Mouse (Mus musculus): ENCODE data around the gene Rdh12. TPM values are rescaled to one million over a fixed set of nuclear protein-coding genes. Genes with fewer than 3 reads are reported as not detected.
A peak's percentile ranks its signal among the peaks of the same experiment; 100 is the strongest.

Rdh12 gene
- polyA plus RNA-seq, 1 experiment from 2014 or later, result 2.0 TPM

GRCm38 (mm10) chr12:79235485-79236080, 26.9 kb downstream of the Rdh12 start:
- Histone ChIP-seq H3K36me3 (ENCODE audit: control insufficient read depth, insufficient read depth) (peaks cover 7% of the 10 kb centered on the region), H3K27me3 (ENCODE audit: control insufficient read depth, insufficient read depth, low read depth, low read length) (no peaks in the 10 kb centered on the region), H3K27ac (ENCODE audit: low read length) (no peak overlapping the region), H3K9me3 (replicated peaks; ENCODE audit: control insufficient read depth, low read length) (no peaks in the 10 kb centered on the region), H3K4me3 (ENCODE audit: low read depth, low read length) (no peak overlapping the region), H3K4me1 (ENCODE audit: control insufficient read depth, low read depth, low read length) (no peaks in the 10 kb centered on the region), H3K4me2 (ENCODE audit: low read depth, low read length) (no peak overlapping the region), H3K9ac (ENCODE audit: low read depth, low read length) (no peak overlapping the region)
- ATAC-seq (ENCODE audit: low read depth), result no peak
- 75% methylated on average over 11 of the region's 11 CpGs for WGBS (ENCODE audit: insufficient replicate concordance)

GRCm38 (mm10) chr12:79241985-79242384, 33.3 kb downstream of the Rdh12 start:
- ATAC-seq (ENCODE audit: low read depth), result peak; percentile 69

GRCm38 (mm10) chr12:79242921-79243320, 34.2 kb downstream of the Rdh12 start:
- H3K4me1 ChIP-seq (ENCODE audit: control insufficient read depth, low read depth, low read length), result no peaks in the 10 kb centered on the region
- no peak overlapping the region for H3K9ac ChIP-seq (ENCODE audit: low read depth, low read length)
- H3K9me3 ChIP-seq (replicated peaks; ENCODE audit: control insufficient read depth, low read length), result no peaks in the 10 kb centered on the region
- peaks cover 20% of the 10 kb centered on the region for H3K36me3 ChIP-seq (ENCODE audit: control insufficient read depth, insufficient read depth)
- no peak overlapping the region for H3K27ac ChIP-seq (ENCODE audit: low read length)
- H3K27me3 ChIP-seq (ENCODE audit: control insufficient read depth, insufficient read depth, low read depth, low read length), result no peaks in the 10 kb centered on the region
- no peak overlapping the region for H3K4me3 ChIP-seq (ENCODE audit: low read depth, low read length)
- 67% methylated on average over 6 of the region's 6 CpGs for WGBS (ENCODE audit: insufficient replicate concordance)
- no peak for ATAC-seq (ENCODE audit: low read depth)
- H3K4me2 ChIP-seq (ENCODE audit: low read depth, low read length), result no peak overlapping the region

More at GRCm38 (mm10) chr12:79241985-79242384, 33.3 kb downstream of the Rdh12 start:
- 73% methylated on average over 2 of the region's 2 CpGs for WGBS (ENCODE audit: insufficient replicate concordance)
- H3K4me3 ChIP-seq (ENCODE audit: low read depth, low read length), result no peak overlapping the region
- H3K9ac ChIP-seq (ENCODE audit: low read depth, low read length), result no peak overlapping the region
- H3K4me2 ChIP-seq (ENCODE audit: low read depth, low read length), result no peak overlapping the region
- H3K27ac ChIP-seq (ENCODE audit: low read length), result no peak overlapping the region
- H3K36me3 ChIP-seq (ENCODE audit: control insufficient read depth, insufficient read depth), result peaks cover 16% of the 10 kb centered on the region
- no peaks in the 10 kb centered on the region for H3K9me3 ChIP-seq (replicated peaks; ENCODE audit: control insufficient read depth, low read length)
- H3K27me3 ChIP-seq (ENCODE audit: control insufficient read depth, insufficient read depth, low read depth, low read length), result no peaks in the 10 kb centered on the region
- no peaks in the 10 kb centered on the region for H3K4me1 ChIP-seq (ENCODE audit: control insufficient read depth, low read depth, low read length)

- H3K27ac ChIP-seq (ENCODE audit: low read length), result no peak overlapping the region
- no peaks in the 10 kb centered on the region for H3K9me3 ChIP-seq (replicated peaks; ENCODE audit: control insufficient read depth, low read length)
- peaks cover 17% of the 10 kb centered on the region for H3K36me3 ChIP-seq (ENCODE audit: control insufficient read depth, insufficient read depth)
- no peak overlapping the region for H3K4me3 ChIP-seq (ENCODE audit: low read depth, low read length)
- WGBS (ENCODE audit: insufficient replicate concordance), result 70% methylated on average over 3 of the region's 3 CpGs
- no peak for ATAC-seq (ENCODE audit: low read depth)
- H3K4me2 ChIP-seq (ENCODE audit: low read depth, low read length), result no peak overlapping the region
- no peaks in the 10 kb centered on the region for H3K4me1 ChIP-seq (ENCODE audit: control insufficient read depth, low read depth, low read length)
- H3K27me3 ChIP-seq (ENCODE audit: control insufficient read depth, insufficient read depth, low read depth, low read length), result no peaks in the 10 kb centered on the region
- H3K9ac ChIP-seq (ENCODE audit: low read depth, low read length), result no peak overlapping the region
Measured at GRCm38 (mm10) chr12:79248110-79248509, 39.4 kb downstream of the Rdh12 start.

- Histone ChIP-seq H3K9ac (ENCODE audit: low read depth, low read length) (no peak overlapping the region), H3K4me1 (ENCODE audit: control insufficient read depth, low read depth, low read length) (no peaks in the 10 kb centered on the region), H3K4me2 (ENCODE audit: low read depth, low read length) (no peak overlapping the region), H3K27ac (ENCODE audit: low read length) (no peak overlapping the region), H3K4me3 (ENCODE audit: low read depth, low read length) (no peak overlapping the region), H3K27me3 (ENCODE audit: control insufficient read depth, insufficient read depth, low read depth, low read length) (no peaks in the 10 kb centered on the region), H3K9me3 (replicated peaks; ENCODE audit: control insufficient read depth, low read length) (no peaks in the 10 kb centered on the region), H3K36me3 (ENCODE audit: control insufficient read depth, insufficient read depth) (peaks cover 10% of the 10 kb centered on the region; the same call in 1 of the 2 replicates)
- ATAC-seq (ENCODE audit: low read depth), result peak; percentile 58; the same call in 1 of the 2 replicates
- 75% methylated on average over 9 of the region's 9 CpGs for WGBS (ENCODE audit: insufficient replicate concordance)
Measured at GRCm38 (mm10) chr12:79253294-79254053, 44.8 kb downstream of the Rdh12 start.

- Histone ChIP-seq H3K4me3 (ENCODE audit: low read depth, low read length) (no peak overlapping the region), H3K27ac (ENCODE audit: low read length) (no peak overlapping the region), H3K4me1 (ENCODE audit: control insufficient read depth, low read depth, low read length) (no peaks in the 10 kb centered on the region), H3K36me3 (ENCODE audit: control insufficient read depth, insufficient read depth) (peaks cover 10% of the 10 kb centered on the region; the same call in 1 of the 2 replicates), H3K4me2 (ENCODE audit: low read depth, low read length) (no peak overlapping the region), H3K27me3 (ENCODE audit: control insufficient read depth, insufficient read depth, low read depth, low read length) (no peaks in the 10 kb centered on the region), H3K9ac (ENCODE audit: low read depth, low read length) (no peak overlapping the region), H3K9me3 (replicated peaks; ENCODE audit: control insufficient read depth, low read length) (no peaks in the 10 kb centered on the region)
- WGBS (ENCODE audit: insufficient replicate concordance), result 86% methylated on average over 10 of the region's 10 CpGs
- no peak; the same call in 1 of the 2 replicates for ATAC-seq (ENCODE audit: low read depth)
Measured at GRCm38 (mm10) chr12:79254975-79255374, 46.3 kb downstream of the Rdh12 start.

GRCm38 (mm10) chr12:79260154-79260553, 51.4 kb downstream of the Rdh12 start:
- 77% methylated on average over 2 of the region's 2 CpGs for whole genome bisulfite sequencing (ENCODE audit: insufficient replicate concordance)
- no peak for ATAC-seq (ENCODE audit: low read depth)
- peaks cover 11% of the 10 kb centered on the region for H3K36me3 ChIP-seq (ENCODE audit: control insufficient read depth, insufficient read depth)
- no peak overlapping the region for H3K4me2 ChIP-seq (ENCODE audit: low read depth, low read length)
- no peaks in the 10 kb centered on the region for H3K27me3 ChIP-seq (ENCODE audit: control insufficient read depth, insufficient read depth, low read depth, low read length)
- no peaks in the 10 kb centered on the region for H3K9me3 ChIP-seq (replicated peaks; ENCODE audit: control insufficient read depth, low read length)
- H3K4me3 ChIP-seq (ENCODE audit: low read depth, low read length), result no peak overlapping the region
- no peak overlapping the region for H3K27ac ChIP-seq (ENCODE audit: low read length)
- no peak overlapping the region for H3K9ac ChIP-seq (ENCODE audit: low read depth, low read length)
- no peaks in the 10 kb centered on the region for H3K4me1 ChIP-seq (ENCODE audit: control insufficient read depth, low read depth, low read length)

GRCm38 (mm10) chr12:79261035-79261434, 52.3 kb downstream of the Rdh12 start:
- Histone ChIP-seq H3K36me3 (ENCODE audit: control insufficient read depth, insufficient read depth) (peaks cover 12% of the 10 kb centered on the region), H3K4me1 (ENCODE audit: control insufficient read depth, low read depth, low read length) (no peaks in the 10 kb centered on the region)

More at GRCm38 (mm10) chr12:79261035-79261434, 52.3 kb downstream of the Rdh12 start:
- no peak for ATAC-seq (ENCODE audit: low read depth)
- WGBS (ENCODE audit: insufficient replicate concordance), result 59% methylated on average over 5 of the region's 5 CpGs
- no peaks in the 10 kb centered on the region for H3K9me3 ChIP-seq (replicated peaks; ENCODE audit: control insufficient read depth, low read length)
- no peak overlapping the region for H3K27ac ChIP-seq (ENCODE audit: low read length)
- H3K9ac ChIP-seq (ENCODE audit: low read depth, low read length), result no peak overlapping the region
- no peaks in the 10 kb centered on the region for H3K27me3 ChIP-seq (ENCODE audit: control insufficient read depth, insufficient read depth, low read depth, low read length)
- no peak overlapping the region for H3K4me3 ChIP-seq (ENCODE audit: low read depth, low read length)
- no peak overlapping the region for H3K4me2 ChIP-seq (ENCODE audit: low read depth, low read length)

Measured in liver, embryonic 16.5 days (tissue).